Comparison of ENCODE assay signal across 10 mouse cellular contexts in genomic region chr2:153609058-153609457, GRCm38 (mm10). TPM values are rescaled to one million over a fixed set of nuclear protein-coding genes. Genes with fewer than 3 reads are reported as not detected.
DNase-seq lines count a peak whose midpoint lies in the region; ATAC-seq lines count a peak whose summit lies in the region.
"Had no signal": no experiment of that assay in that cellular context is flagged by ENCODE, and none has a peak within 500 bp of the region (broad histone marks: within the 10 kb centered on the region; RNA-seq: fewer than 3 reads in every experiment).

No protein-coding gene starts in this region.

- ATAC-seq in liver, embryonic 11.5 days (replicated peaks; ENCODE audit: low FRiP score) = no peak

- no peaks in the 10 kb centered on the region for H3K9me3 ChIP-seq in liver, embryonic 11.5 days (ENCODE audit: control insufficient read depth, low read length)

- H3K27ac ChIP-seq in liver, embryonic 11.5 days (ENCODE audit: low read depth, low read length) = peak overlapping the region; percentile 90

- H3K4me1 ChIP-seq in liver, embryonic 11.5 days (replicated peaks; ENCODE audit: control insufficient read depth, insufficient read depth, low read length) = peaks cover 54% of the 10 kb centered on the region

- WGBS in liver, embryonic 11.5 days = 61% methylated on average over 8 of the region's 8 CpGs

- no peaks in the 10 kb centered on the region for H3K36me3 ChIP-seq in liver, embryonic 11.5 days (ENCODE audit: control insufficient read depth, insufficient read depth, low read length)

- H3K27me3 ChIP-seq in liver, embryonic 11.5 days (replicated peaks; ENCODE audit: control insufficient read depth, insufficient read depth, low read length) = no peaks in the 10 kb centered on the region

- H3K4me3 ChIP-seq in liver, embryonic 11.5 days (ENCODE audit: low read depth, low read length) = no peak overlapping the region
- H3K4me3 ChIP-seq: myocyte had no signal

- intact Hi-C loops in left cerebral cortex, postnatal 4 days (cut with DNase I) = no loop called here
- intact Hi-C loops in left cerebral cortex, postnatal 36 days (cut with DNase I) = no loop called here

- H3K9ac ChIP-seq in liver, embryonic 11.5 days (ENCODE audit: low read depth, low read length) = peak overlapping the region; percentile 31; the same call in 1 of the 2 replicates

- DNase-seq in cerebellum, postnatal 10 days = peak; percentile 63 to 65
- DNase-seq in cerebellum, adult 8-10 months = no peak
- peak; percentile 35 for DNase-seq in left cerebral cortex, postnatal 4 days
- no peak for DNase-seq in left cerebral cortex, postnatal 36 days (ENCODE audit: low spot score in 2 of 2)
- DNase-seq in adrenal gland, postnatal 25 days = peak; percentile 67
- no peak for DNase-seq in liver, embryonic 11.5 days (ENCODE audit: low spot score)
- no peak for DNase-seq in gastrocnemius, postnatal 10 days
- DNase-seq in layer of hippocampus, adult 8-10 months (ENCODE audit: low spot score in 2 of 2) = no peak

- H3K4me2 ChIP-seq in liver, embryonic 11.5 days = peak overlapping the region; percentile 5
- H3K4me2 ChIP-seq: heart, embryonic 11.5 days had no signal

RNA-seq across cellular contexts. Expression of gene Commd7, which starts 23.5 kb away (rescaled TPM):
- total RNA-seq in left cerebral cortex, postnatal 4 days (2021) = 10 to 100 TPM; 48.2 to 50.9 TPM
- 10 to 100 TPM; 27.6 to 32.0 TPM for total RNA-seq in left cerebral cortex, postnatal 36 days (2021)
- total RNA-seq in adrenal gland, postnatal 25 days (2021) = 39.0 and 44.0 TPM in 2 replicates
- polyA plus RNA-seq in liver, embryonic 11.5 days (2014; fragmentation: Nextera tagmentation; extraction: Ambion mirVana) = 65.1 and 66.8 TPM in 2 replicates
- total RNA-seq in gastrocnemius, postnatal 10 days (2021) = 10 to 100 TPM; 16.6 to 21.5 TPM
- total RNA-seq in layer of hippocampus, adult 8-10 months (2022) = 10 to 100 TPM; 26.1 to 35.8 (median 29.9) TPM

RNA-seq across cellular contexts. Expression of gene Dnmt3b, which starts 40.2 kb away (rescaled TPM):
- 1 to 10 TPM; 2.8 to 4.0 TPM for total RNA-seq in left cerebral cortex, postnatal 4 days (2021)
- total RNA-seq in left cerebral cortex, postnatal 36 days (2021) = 1 to 10 TPM in 1 of 2 experiments, under 1 TPM in 1; 0.86 to 1.4 TPM
- total RNA-seq in adrenal gland, postnatal 25 days (2021) = 4.2 and 4.4 TPM in 2 replicates
- 27.2 and 27.8 TPM in 2 replicates for polyA plus RNA-seq in liver, embryonic 11.5 days (2014; fragmentation: Nextera tagmentation; extraction: Ambion mirVana)
- total RNA-seq in gastrocnemius, postnatal 10 days (2021) = 1 to 10 TPM; 1.3 to 3.1 TPM
- 1 to 10 TPM in 3 of 4 experiments, under 1 TPM in 1; 0.41 to 2.6 (median 2.0) TPM for total RNA-seq in layer of hippocampus, adult 8-10 months (2022)

Comparison
In these comparisons a context has a peak if more than half of its experiments do, and no peak if none do; other contexts are left out.
1. DNase-seq: peak in cerebellum, postnatal 10 days (2 of 2), left cerebral cortex, postnatal 4 days (single experiment) and adrenal gland, postnatal 25 days (single experiment); none in cerebellum, adult 8-10 months (single experiment), left cerebral cortex, postnatal 36 days (0 of 2), liver, embryonic 11.5 days (single experiment), gastrocnemius, postnatal 10 days (single experiment) and layer of hippocampus, adult 8-10 months (0 of 2).